Mouse (Mus musculus): ENCODE data around the gene Stx16.

Stx16 gene

DNA sequence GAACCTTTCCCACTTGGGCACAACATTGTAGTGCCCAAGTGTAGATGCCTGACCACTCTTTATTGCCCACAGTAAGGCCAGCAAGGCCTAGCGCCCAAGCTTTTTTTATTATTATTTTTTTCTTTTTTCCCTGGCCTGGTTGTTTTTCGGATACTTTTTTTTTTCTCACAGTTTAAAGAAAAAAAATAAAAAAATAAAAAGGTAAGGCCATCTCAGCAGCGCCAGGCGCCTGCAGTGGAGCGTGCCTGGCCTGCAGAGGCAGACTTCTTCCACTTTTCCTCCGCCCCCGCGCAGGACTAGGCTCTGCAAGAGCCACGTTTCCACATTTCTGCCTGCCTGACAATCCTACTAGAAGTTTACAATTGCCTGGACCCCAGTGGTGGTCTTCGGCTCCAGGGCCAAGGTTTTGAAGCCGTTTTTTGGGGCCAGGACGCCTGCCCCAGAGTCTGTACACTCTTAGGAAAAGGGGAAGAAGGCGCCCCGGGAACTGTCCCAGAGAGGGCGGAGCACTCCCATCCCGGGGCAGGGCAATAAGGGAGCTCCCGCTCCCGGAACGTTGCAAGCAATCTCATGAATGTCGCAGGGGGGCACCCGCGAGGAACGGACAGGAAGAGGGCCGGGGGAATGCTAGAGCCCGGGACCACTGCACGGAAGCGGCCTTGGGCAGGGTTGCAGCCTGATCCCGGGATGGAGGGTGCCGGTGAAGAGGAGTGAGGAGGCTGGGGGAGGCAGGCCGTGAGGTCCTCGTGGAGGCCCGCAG lies at the start of gene Stx16:
Gene Stx16 (plus strand): TSS at position 636 of the 760 bp plus-strand sequence.
- DNase-seq (ENCODE audit: low read depth in 2 of 2, low spot score in 2 of 2): peak; percentile 75 to 77

GRCm38 (mm10) chr2:174026406-174026805 lies 49.7 kb upstream of the Stx16 start:
- no peak for DNase-seq (ENCODE audit: low read depth in 2 of 2, low spot score in 2 of 2)

GRCm38 (mm10) chr2:174033257-174033800 lies 42.8 kb upstream of the Stx16 start:
- no peak for DNase-seq (ENCODE audit: low read depth in 2 of 2, low spot score in 2 of 2)

DNA sequence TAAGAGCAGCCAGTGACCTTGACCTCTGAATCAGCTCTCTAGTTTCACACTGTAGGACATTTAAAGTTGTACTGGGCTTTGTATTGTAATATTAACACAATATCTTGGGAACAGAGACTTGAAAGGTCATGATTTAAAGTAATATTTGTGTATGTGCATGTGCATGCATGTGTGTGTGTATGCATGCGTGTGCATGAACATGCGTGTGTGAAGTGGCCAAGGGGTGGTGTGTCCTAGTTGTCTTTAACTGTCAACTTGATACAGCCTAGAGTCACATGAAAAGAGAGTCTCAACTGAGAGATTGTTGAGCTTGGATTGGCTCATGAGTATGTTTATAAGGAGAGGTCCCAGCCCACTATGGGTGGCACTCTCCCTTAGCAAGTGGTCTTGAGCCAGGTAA lies 28.5 kb upstream of the Stx16 start:
- no peak for DNase-seq (ENCODE audit: low read depth in 2 of 2, low spot score in 2 of 2)

DNA sequence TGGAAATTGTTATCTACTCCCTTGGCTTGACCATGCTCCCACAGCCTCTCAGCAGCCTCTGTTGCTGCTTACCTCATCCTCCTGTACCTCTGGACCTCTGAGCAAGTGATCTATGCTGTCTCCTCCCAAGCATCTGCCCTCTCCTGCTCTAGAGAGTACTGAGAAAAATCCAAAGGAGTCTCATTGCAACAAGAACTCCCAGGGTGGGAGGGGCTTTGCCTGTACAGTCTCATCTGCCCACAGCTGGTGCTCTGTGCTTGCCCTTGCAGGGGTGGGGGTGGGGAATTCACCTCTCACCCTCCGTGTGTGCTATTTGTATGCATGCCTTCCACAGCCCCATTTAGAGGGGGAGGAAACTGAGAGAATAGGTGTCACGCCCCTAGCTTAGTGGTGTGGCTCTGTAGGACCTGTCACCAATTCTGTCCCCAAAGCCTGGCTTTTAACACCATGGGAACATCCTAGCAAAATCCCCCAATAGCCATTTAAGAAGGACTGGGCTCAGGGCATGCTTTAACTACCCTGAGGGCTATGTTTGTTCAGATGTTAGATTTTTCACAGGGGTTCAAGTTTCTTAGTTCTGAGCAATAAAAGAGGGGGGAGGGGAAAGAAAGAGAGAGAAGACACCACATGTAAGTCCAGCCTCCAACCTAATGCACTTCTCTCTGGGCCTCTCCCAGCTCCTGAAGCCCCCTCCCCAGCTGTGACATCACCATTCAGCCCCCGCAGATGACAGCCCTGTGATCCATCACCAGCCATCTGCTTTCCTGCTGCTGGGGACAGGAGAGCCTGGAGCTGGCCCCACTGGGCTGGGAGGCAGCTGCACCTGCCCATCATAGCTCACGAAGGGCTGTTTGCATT lies 26.4 kb upstream of the Stx16 start:
- DNase-seq (ENCODE audit: low read depth in 2 of 2, low spot score in 2 of 2): no peak

- no peak for DNase-seq (ENCODE audit: low read depth in 2 of 2, low spot score in 2 of 2)
Observed at GRCm38 (mm10) chr2:174050339-174050685, 25.8 kb upstream of the Stx16 start.

GRCm38 (mm10) chr2:174051081-174051481 lies 25.0 kb upstream of the Stx16 start:
- DNase-seq (ENCODE audit: low read depth in 2 of 2, low spot score in 2 of 2): no peak

DNA sequence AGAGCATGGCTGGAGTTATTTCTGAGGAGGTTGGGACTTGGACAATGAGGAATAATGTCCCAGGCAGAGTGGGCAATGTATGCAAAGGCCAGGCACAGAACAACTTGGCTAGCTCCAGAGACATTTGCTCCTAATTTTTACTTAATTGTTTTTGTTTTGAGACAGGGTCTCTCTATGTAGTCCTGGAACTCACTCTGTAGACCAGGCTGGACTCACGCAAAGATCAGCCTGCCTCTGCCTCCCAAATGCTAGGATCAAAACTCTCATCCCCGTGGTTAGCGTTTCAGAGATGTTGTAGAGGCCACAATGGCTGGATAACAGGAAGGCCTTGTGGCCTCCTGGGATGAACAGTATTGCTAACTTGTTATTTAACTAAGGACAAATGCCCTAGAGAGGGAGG lies 21.6 kb upstream of the Stx16 start:
- no peak for DNase-seq (ENCODE audit: low read depth in 2 of 2, low spot score in 2 of 2)

GRCm38 (mm10) chr2:174057730-174058129 lies 18.4 kb upstream of the Stx16 start:
- no peak for DNase-seq (ENCODE audit: low read depth in 2 of 2, low spot score in 2 of 2)

DNA sequence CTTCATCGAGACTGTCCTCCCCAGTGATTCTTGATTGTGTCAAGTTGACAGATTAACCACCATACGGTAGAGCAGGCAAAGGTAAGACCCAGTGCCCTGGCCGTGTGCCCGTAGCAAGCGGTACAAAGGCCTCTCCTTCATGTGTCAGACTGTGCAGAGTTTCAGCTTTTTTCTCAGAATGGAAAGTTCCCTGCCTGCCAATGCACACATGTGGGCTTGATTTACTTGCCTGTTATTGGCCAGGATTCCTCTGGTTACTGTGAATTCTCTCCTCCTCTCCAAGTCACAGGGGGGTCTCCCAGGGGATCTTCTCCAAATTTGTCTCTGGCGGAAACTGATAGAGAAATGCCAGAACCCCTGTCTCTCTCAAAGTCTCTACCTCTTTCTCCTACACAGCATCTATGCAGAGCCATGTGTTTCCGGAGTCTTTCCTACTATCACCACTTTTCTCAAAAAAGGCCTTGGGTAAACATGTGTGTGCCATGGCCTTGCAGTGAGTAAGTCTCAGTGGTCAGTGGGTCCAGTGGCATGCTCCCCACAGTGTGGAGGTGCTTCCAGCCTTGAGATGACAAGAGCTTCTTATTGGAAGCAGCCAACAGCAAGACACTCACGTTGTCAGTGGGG lies 17.7 kb upstream of the Stx16 start:
- no peak for DNase-seq (ENCODE audit: low read depth in 2 of 2, low spot score in 2 of 2)

DNA sequence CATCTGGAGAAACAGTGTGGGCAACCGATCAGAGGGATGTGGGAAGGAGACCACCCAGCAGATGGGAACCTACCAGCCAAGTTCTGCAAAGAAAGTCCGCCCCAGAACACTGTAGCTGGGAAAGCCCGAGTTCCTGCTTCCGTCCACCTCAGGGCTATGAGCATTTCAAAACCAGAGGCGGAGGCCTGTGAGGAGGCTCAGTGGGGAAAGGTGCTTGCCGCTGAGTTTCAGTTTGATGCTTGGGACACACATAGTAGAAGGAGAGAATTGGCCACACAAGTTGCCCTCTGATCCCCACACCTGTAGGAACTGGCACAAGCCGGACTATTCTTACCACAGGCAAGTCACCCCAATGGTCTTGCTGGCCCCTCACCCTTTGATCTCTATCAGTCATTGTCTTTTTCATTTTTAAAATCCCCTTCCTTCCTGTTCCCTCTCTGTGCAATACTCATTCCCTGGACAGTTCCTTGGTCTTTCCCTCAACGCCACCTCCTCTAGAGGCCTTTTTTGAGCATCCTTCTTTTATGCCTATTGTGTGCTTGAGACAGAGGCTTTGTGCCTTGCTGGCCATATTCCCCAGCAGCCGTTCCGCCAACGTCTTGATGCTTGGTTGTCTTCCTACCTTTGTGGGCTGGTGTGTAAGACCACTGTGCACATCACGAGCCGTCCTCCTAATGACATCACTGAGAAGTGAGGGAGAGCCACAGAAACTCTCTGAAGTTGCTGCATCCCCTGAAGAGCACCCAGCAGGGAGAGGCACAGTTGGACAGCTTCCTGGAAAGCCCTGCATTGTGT lies 16.3 kb upstream of the Stx16 start:
- no peak for DNase-seq (ENCODE audit: low read depth in 2 of 2, low spot score in 2 of 2)

DNA sequence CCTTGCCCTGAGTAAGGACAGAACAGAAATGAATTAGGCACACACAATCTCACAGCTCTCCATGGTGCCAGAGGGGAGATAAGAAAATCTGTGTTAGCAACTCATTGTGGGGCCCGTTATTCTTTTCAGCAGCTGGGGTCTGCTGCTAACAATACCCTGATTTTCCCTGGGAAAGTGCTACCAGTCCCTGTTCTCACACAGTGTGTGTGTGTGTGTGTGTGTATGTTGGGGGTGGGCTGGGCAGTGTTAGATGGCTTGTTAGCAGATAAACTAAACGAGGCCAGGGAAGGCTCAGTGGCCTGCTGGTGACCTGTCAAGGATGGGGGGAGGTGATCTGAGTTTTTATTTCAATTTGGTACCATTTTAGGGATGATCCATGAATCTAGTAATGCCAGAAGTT lies 14.9 kb upstream of the Stx16 start:
- DNase-seq (ENCODE audit: low read depth in 2 of 2, low spot score in 2 of 2): no peak

- no peak for DNase-seq (ENCODE audit: low read depth in 2 of 2, low spot score in 2 of 2)
Observed at GRCm38 (mm10) chr2:174063074-174063473, 13.0 kb upstream of the Stx16 start.

- DNase-seq (ENCODE audit: low read depth in 2 of 2, low spot score in 2 of 2): no peak
Observed at GRCm38 (mm10) chr2:174063527-174064211, 12.4 kb upstream of the Stx16 start.

- DNase-seq (ENCODE audit: low read depth in 2 of 2, low spot score in 2 of 2): no peak
Observed at GRCm38 (mm10) chr2:174067793-174068419, 8.2 kb upstream of the Stx16 start.

DNA sequence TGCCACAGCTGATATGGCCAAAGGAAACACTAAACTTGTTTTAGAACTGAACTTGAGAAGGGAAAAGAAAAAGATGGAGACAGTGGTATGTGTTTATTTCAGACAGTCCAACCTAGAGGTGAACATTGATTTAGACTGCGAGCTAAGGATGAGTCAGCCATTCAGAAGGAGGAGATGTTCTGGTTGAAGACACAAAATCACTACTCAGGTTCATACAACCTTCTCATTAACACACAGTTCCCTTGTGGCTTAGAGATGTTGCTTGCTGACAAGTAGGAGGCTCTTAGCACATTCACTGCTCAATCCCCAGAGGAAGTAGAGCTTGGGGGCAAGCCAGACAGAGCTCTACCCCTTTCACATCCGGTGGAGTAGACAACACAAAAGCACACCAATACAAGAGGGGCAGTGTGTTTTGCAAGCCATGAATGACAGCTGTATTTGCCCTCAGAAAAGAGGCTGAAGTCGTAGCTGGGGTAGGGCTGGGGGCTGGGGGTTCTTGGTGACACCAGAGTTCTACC lies 6.5 kb upstream of the Stx16 start:
- DNase-seq (ENCODE audit: low read depth in 2 of 2, low spot score in 2 of 2): no peak

- no peak for DNase-seq (ENCODE audit: low read depth in 2 of 2, low spot score in 2 of 2)
Observed at GRCm38 (mm10) chr2:174071406-174071805, 4.7 kb upstream of the Stx16 start.

DNA sequence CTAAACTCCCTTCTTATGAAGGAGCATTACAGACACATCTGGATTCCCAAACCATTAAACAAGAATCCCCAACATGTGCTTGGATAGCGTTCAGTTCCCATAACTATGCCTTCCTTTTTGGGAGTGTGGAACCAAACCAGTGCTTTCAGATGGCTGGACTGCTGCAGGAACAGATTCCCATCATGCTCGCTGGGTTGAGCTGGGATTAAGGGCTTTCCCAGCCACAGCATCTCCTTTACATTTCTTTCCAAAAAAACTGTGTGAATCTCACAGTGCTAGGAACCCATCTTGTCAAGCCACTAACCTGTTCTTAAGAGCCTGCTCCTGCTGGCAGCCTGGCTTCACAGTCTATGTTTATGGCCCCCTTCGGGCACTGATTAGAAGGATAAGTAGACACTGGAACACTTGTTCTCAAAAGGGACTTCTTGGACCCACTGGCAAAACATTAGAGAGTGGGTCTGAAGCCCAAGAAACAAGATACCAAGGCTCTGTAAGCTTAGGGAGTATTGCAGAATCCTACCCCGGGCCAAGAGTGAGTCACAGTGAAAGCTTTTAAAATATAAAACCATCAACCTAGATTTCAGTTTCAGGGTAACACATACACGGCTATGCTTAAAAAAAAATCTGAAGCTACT lies 2.8 kb upstream of the Stx16 start:
- DNase-seq (ENCODE audit: low read depth in 2 of 2, low spot score in 2 of 2): no peak

- no peak for DNase-seq (ENCODE audit: low read depth in 2 of 2, low spot score in 2 of 2)
Observed at GRCm38 (mm10) chr2:174074621-174075020, 1.5 kb upstream of the Stx16 start.

Measured in CD8-positive naive resting alpha-beta T cell, adult 2 months (primary cell).